Mouse (Mus musculus) ZHBTc4 (cell line): Measurements from ENCODE around the gene Dap3.
"Not testable (repeated sequence)": the region's sequence is repeated elsewhere in the genome, so short reads cannot be mapped to it uniquely, and the experiment has no call there.

Experiments used
- DNase-seq: peaks from one replicate; pipeline ENCODE4 v3.0.0-alpha.2; 2011; ENCODE audit warnings: low read depth, low spot score

Dap3 gene

GRCm38 (mm10) chr3:88950576-88951326, at the start of gene Dap3, which contains the start of gene Ash1l:
TSS of gene Dap3 (minus strand) at chr3:88951181.
TSS of gene Ash1l (plus strand) at chr3:88950622.
- DNase-seq: peak; percentile 91

DNA sequence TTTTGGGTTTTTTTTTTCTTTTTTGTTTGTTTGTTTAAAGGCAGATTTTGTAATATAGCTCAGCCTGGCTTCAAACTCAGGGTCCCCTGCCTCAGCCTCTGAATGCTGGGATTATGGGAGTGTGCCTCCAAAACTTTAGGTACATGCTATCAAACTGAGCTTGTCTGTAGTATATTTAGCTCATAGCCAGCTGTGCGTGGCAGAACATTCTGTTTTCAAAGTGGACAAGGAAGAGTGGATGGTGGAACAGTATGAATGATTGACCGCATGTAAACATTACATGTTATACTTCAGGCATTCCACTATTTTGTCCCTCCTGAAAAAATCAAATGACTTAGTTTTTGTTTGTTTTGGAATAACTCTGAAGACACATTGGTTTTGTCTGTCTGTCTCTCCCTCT, 41.8 kb upstream of the Dap3 start:
- DNase-seq: no peak

- DNase-seq: peak; percentile 34
Measured at GRCm38 (mm10) chr3:88983921-88984381, 33.0 kb upstream of the Dap3 start.

- DNase-seq: no peak
Measured at GRCm38 (mm10) chr3:88981206-88982010, 30.4 kb upstream of the Dap3 start.

GRCm38 (mm10) chr3:88975012-88975411, 24.0 kb upstream of the Dap3 start:
- DNase-seq: no peak

GRCm38 (mm10) chr3:88963211-88963610, 12.2 kb upstream of the Dap3 start:
- not testable (repeated sequence) for DNase-seq

- no peak for DNase-seq
Measured at GRCm38 (mm10) chr3:88953736-88954135, 2.8 kb upstream of the Dap3 start.

- no peak for DNase-seq
Measured at GRCm38 (mm10) chr3:88953246-88953645, 2.3 kb upstream of the Dap3 start.

- DNase-seq: no peak
Measured at GRCm38 (mm10) chr3:88951327-88951800, 383 bp upstream of the Dap3 start.

GRCm38 (mm10) chr3:88949786-88950575, 1.0 kb downstream of the Dap3 start:
- peak; percentile 95 for DNase-seq

- DNase-seq: no peak
Measured at GRCm38 (mm10) chr3:88944109-88944508, 6.9 kb downstream of the Dap3 start.

DNA sequence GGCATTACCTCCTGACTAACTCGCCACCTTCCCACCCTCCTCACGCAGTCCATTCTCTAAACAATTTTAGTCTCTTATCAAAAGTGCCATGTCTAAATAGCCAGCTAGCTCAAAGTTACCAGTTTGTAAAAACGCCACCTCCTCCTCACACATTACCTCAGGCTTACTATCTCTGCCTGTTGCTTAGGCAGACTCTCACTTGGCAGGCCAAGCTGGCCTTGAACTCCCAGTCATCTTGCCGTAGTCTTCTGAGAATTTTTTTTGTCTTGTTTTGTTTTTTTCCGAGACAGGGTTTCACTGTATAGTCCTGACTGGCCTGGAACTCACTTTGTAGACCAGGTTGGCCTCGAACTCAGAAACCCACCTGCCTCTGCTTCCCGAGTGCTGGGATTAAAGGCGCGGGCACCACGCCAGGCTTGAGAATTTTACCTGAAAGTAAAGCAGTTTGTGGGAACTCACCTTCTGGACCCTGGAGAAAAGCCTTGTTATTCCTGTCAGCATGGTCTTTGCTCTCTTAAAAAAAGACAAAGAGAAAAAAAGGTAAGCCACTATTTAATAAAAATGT, 8.6 kb downstream of the Dap3 start:
- DNase-seq: no peak

GRCm38 (mm10) chr3:88939749-88940148, 11.2 kb downstream of the Dap3 start:
- peak; percentile 89 for DNase-seq

DNA sequence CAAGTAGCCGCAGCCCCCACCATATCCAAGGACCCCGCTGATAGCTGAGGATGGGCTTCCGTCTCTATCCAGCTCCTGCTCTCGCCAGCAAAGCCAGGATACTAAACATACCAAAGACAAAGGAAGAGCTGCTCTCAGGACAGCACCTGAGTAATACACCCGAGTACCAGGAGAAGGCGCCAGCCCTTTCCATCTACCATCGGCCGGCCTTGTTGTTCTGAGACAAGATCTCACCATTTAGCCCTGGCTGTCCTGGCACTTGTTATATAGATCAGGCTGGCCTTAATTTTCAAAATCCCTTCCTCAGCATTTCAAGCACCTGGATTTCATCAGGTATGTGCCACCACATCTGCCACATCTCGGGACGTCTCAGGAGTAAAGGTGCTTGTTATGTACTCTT, 11.9 kb downstream of the Dap3 start:
- DNase-seq: peak; percentile 54

GRCm38 (mm10) chr3:88929501-88929900, 21.5 kb downstream of the Dap3 start:
- no peak for DNase-seq

DNA sequence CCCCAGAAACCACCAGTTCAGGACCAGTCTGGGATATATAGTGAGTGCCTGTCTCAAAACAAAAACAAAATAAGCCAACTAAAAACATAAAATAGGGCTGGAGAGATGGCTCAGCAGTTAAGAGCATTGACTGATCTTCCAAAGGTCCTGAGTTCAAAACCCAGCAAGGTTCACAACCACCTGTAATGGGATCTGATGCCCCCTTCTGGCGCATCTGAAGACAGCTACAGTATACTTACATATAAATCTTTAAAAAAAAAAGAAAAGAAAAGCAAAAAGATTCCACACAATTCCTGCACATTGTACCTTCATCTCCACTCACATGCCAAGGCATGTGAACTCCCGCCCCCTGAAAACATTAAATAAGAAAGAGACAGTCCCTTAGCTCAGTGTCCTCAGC, 25.3 kb downstream of the Dap3 start:
- DNase-seq: no peak

DNA sequence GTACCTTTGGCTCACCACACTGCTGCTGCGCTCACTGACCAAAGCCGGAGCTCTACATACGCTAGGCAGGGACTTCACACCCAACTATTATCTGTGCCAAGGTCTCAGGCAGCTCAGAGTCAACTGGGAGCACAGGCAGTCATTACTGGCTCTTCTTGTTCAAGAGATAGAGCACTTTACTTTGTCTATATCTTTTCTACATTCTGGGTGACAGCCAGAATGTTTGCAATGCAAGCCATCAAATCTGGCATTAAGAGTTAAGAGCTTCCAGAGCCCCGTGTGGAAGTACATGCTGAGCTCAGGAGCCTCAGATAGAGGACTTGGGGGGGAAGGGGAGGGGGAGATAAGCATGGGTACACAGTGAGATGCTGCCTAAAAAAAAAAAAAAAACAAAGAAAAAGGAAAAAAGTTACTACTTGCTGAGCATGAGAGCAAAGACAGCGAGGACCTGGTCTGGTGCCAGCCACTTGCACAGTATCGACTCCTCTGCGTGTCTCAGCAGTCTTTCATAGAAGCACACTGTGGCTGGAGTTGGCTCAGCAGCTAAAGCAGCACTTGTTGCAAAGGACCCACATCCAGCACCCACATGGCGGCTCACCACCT, 26.9 kb downstream of the Dap3 start:
- DNase-seq: no peak

DNA sequence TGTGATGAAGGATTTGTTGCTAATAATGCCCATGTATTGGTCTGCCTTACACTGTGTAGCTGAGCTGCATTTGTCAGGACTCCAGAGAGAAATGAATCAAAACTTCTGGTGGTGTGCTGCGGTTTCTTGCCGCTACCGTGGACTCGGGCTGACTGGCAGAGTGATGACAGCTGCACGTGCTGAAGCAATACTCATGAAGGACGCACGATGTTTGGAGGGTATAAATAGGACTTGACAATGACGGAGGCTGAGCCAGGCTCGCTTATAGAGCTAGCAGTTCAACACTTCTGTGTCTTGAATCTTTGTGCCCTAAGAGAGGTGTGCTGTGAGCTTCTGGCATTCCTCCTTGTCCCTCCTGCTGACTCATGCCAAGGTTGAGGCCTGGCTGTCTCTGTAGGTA, 29.6 kb downstream of the Dap3 start:
- DNase-seq: peak; percentile 43

DNA sequence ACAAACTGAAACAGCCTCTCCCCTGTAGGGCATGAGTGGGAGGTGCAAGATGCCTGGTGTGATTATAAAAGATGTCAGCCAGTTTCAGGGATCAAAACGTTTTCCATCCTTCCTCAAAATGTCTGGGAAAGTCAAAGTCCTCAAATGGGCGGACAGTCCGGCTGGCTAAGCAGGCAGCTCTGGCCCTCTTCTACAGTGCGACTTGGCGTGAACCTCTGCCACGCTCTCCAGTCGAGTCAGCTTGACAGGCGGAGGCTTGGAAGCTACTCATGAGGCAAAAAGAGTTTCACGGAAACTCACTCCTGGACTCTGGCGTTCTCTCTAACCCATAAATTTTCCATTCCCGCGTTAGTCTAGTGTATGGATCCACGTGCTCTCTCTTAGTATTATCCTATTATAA, 32.0 kb downstream of the Dap3 start:
- DNase-seq: no peak

DNA sequence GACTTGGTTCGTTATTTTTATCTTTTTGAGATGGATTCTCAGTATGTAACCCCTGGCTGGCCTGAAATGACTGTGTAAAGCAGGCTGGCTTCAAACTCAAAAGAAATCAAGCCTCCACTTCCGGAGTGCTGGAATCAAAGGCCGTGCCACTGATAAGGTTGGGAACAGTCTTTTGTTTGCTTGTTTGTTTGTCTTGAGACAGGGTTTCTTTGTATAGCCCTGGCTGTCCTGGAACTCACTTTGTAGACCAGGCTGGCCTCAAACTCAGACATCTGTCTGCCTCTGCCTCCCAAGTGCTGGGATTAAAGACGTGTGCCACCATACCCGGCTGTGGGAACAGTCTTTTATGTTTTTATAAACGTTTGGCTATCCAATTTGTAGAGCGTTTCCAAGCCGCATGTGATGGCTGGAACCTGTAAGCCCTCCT, 36.6 kb downstream of the Dap3 start:
- DNase-seq: no peak
